Mouse (Mus musculus): Measurements from ENCODE around the gene Plxdc1.
A peak's percentile ranks its signal among the peaks of the same experiment; 100 is the strongest.

The Plxdc1 gene

DNA sequence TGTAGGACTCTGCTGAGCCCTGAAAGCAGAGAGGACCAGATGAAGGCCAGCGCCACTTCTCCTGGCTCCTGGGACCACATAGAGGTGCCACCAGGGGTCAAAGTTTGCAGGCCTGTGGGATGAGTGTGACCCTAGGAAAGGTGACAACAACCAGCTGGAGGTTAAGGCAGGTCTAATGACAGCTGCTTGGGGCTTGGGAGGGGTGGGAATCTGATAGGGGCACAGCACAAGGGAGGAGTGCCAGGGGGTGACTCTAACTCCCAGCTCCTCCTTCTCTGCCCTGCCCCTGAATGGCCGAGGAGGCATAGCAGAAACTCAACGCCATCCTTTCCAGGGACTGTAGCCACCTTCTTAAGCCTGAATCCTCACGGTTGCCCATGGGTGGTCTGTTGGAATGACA is 30.6 kb upstream of the Plxdc1 start:
- no peak for DNase-seq (ENCODE audit: low read depth, low spot score)

DNA sequence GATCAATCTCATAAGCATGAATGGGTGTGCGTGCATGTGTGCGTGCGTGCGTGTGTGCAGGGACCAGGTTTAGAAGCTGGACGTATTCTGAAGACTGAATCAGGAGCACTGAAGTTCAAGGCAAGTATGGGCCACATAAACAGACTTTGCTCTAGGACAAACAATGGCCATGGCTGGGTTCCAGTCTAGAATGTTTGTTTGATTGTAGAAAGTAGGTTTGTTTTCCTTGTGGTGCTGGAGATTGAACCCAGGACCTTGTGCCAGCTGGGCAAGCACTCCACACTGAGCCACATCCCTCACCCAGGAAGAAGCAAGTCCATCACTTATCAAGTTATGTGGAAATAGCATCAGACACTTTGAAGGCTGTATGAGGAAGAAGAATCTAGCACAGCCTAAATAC is 29.9 kb upstream of the Plxdc1 start:
- no peak for DNase-seq (ENCODE audit: low read depth, low spot score)

DNA sequence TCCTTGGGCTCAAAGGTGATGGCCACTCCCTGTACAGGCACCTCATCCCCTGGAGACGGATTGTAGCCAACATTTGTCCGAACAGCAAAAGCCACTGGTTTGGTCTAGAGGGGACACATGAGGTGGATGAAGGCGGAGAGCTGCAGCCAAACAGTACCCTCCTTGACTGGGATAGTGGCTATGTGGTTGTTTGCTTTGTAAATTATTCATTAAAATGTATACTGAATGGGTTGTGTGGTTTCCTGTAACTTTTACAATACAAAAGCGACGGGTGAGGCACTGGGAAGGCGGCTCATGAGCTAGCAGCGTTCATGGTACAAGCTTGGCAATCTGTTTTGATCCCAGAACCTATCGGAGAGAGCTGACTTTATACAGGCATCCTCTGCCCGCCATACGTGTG is 26.6 kb upstream of the Plxdc1 start:
- DNase-seq (ENCODE audit: low read depth, low spot score): no peak

DNA sequence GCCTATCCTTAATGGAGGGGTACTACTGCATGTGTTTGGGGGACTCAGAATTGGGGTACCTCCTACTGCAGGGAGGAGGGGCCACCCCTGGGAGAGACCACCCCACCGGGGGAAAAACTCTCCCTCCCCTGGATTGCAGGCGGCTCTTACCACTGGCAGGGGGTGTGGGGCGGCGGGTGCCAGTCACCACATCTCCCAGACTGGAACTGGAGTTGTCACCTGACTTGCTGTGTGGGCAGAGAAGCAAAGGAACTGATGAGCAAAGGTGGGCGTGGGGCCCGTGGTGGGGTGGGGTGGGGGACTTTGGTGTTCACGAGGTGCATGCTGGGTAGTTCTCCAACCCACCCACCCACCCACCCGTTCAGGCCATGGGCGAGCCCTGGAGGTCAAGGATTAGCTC is 25.5 kb upstream of the Plxdc1 start:
- no peak for DNase-seq (ENCODE audit: low read depth, low spot score)

DNA sequence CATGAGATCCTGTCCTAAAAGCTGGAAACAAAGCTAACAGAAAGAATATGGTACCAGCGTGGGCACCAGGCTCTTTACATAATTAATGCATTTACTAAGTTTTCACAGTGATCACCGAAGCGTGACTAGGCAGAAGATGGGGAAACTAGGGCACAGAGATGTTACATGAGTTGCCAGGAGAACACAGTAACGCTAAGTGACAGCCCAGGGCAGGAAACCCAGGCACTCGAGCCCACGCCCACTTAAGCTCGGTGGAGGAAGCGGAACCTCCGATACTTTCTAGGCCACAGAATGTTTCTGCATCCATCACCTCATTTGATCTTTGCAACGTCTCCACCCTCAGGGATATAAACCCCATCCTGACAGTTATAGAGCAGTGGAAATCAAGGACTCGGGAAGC is 21.8 kb upstream of the Plxdc1 start:
- DNase-seq (ENCODE audit: low read depth, low spot score): no peak

DNA sequence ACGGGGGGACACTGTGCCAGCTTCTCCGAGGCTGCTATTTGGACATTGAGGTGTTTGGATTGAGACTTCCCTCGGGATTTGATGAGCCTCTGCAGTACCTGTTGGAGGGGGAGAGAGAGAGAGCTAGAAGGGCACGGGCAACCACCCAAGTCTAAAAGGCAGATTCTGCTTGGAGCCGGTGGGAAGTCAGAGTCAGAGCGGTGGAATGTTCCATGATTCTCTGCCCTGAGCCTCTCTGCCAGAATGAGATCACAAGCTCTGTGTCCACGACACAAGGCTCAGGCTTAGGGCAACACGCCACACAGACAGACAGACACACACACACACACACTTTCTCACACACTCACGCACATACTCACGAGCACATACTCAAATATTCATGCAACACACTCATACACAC is 19.4 kb upstream of the Plxdc1 start:
- DNase-seq (ENCODE audit: low read depth, low spot score): peak; percentile 65

DNA sequence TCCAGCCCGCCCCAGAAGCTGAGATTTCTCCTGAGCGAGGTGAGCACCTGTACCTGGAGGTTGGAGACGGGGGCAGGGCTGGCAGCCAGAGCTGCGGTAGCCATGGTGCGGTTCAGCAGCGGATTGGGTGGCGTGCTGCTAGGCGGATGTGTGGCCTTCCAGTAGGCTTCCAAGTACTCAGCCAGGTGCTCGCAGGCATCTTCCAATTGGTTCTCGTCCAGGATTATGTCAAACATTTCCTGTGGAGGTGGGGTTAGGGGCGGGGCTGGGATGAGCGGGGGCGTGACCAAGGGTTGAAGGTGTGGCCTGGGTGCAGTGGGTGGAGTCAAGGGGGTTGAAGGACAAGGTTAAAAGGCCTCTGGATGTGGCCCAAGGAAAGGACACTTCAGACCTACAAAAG is 18.8 kb upstream of the Plxdc1 start:
- DNase-seq (ENCODE audit: low read depth, low spot score): no peak

DNA sequence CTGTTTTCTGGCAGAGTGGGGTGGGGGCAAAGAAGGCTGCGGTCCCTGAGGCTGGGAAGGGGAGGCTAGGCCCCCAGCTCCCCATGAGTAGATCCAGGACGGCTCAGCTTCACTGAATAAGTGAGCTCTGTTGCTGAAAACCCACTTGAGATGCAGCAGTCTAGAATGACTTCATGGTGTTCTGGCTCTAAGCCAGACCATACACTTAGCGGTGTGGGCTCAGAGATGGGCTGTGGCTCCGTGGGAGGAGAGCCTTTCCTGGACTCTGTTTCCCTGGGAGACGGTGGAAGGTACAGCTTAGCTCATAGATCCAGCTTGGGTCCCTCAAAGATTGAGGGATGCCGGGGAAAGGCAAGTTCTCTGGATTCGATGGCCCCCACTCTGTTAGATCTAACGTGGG is 17.9 kb upstream of the Plxdc1 start:
- peak; percentile 34 for DNase-seq (ENCODE audit: low read depth, low spot score)

DNA sequence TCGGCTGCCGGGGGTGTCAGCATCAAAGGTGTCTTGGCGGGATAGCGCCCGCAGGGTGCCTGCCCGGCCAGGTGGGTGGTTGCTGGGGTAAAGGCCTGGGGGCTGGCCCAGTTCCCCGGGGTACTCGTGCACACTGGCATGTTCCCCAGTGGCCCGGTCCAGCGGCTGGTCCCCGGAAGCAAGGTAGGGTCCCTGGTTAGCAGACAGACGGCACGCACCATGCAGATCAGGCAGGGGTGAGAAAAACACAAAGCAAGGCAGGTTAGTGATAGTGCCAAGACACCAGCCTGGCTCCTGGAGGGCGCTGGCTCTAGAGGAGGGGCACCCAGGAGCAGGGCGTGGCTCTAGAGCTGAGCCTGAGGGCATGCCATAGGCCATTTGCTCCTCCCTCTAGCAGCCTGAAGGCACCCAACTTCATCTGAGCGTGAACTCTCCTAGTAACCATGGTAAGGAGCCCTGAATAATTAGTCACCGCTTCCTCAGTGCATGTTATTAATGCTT is 17.0 kb upstream of the Plxdc1 start:
- no peak for DNase-seq (ENCODE audit: low read depth, low spot score)

DNA sequence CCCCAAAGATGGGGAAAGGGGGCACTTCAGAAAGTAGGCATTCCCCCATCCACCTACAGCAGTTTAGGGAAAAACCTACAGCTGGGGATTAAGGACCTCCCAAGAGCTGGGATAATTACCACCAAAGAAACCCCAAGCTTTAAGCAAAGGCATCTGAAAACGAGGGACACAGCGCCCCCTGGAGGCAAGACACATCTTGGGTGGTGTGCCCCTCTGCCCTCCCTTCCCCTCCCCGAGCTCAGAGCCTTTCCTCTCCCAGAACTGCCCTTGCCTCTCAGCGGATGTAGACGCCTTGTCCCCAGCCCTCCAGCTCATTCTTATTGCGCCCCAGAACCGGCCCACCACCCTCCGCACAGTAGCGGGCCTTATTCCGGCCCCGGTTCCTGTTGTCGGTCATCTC is 16.4 kb upstream of the Plxdc1 start:
- DNase-seq (ENCODE audit: low read depth, low spot score): peak; percentile 65

DNA sequence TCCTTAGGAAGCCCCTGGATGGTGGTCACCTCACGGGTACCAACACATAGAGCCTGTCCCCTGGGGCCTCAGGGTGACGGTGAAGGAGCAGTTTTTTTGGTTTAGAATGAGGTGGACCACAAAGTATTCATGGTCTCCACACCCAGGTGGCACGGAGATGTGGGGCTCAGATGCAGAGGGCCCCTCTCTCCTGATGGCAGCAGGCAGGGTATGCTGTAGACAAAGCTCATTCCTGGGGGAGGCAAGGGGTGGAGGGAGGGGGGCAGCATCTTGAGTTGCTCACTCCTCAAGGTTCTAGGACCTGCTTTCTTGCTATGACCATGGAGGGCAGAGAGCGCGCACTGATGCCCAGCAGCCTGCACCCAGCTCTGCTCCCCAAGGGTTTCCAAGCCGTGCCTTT is 15.7 kb upstream of the Plxdc1 start:
- DNase-seq (ENCODE audit: low read depth, low spot score): no peak

DNA sequence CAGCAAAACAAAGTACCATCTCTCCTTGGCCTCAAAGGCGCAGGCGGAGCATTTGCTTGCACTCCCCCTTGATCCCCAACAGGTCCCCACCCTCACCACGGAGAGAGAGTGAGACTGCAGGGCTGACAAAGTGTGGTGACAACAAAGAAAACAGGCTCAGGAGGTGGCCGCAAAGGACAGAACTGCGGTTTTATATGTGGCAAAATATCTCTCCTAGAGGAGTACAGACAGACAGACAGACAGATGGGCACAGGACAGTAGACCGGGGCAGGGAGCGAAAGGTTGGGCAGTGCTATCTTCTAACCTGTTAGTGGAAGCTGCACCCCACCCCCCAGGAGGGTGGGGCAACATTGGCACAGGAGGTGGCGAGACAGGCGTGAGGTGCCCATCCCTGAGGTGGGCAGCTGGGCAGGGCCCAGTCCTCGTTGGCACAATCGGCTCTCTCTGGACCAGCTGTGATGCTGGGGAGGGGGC is 15.1 kb upstream of the Plxdc1 start:
- DNase-seq (ENCODE audit: low read depth, low spot score): no peak

DNA sequence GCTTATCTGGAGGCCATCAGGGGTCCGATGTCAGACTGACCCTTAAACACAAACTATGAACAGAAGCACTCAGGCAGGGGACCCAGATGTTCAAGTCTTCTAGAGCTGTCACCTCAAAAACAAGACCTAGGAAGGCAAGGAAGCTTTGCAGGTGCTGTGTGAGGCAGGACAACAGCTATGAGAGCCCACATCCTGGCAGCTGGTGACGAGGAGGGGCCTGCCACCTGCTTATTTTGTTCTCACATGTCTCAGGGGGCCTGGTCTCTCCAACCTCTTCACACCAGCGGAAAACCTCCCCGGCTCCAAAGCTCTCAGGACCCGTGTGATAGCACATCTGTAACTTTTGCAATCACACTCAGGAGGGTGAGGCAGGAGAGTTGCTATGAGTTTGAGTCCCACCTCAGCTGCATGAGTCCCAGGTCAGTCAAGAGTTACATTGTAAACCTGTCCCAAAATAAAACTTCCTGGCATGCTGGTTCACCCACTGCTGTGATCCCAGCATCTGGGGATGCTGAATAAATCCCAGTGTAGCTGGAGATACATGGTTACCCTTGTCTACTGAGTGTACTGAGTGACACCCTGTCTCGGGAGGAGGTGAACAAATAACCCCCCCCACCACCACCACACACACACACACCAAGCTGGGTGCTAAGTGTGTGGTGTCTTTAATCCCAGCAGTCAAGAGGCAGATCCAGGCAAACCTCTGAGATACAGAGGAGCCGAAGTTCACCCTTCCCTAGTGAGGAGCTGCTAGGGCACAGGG is 14.3 kb upstream of the Plxdc1 start:
- no peak for DNase-seq (ENCODE audit: low read depth, low spot score)

DNA sequence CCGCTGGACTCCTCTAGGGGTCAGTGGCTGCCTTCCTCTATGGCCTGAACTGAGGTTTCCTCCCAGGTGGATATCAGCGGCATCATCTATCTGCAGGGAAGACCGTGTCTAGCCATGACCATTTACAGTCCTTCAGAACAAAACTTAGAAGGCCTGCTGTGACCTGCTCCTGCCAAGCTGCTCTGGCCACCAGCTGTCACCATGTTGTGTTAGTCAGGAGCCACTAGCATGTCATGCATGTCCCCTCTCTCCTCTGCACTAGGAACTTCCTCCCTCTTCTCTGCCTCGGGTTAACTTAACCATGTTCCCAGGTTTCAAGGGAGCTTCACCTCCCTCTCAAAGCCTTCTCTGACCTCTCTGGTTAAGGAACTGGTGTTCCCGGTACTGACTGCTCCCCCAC is 13.5 kb upstream of the Plxdc1 start:
- no peak for DNase-seq (ENCODE audit: low read depth, low spot score)

DNA sequence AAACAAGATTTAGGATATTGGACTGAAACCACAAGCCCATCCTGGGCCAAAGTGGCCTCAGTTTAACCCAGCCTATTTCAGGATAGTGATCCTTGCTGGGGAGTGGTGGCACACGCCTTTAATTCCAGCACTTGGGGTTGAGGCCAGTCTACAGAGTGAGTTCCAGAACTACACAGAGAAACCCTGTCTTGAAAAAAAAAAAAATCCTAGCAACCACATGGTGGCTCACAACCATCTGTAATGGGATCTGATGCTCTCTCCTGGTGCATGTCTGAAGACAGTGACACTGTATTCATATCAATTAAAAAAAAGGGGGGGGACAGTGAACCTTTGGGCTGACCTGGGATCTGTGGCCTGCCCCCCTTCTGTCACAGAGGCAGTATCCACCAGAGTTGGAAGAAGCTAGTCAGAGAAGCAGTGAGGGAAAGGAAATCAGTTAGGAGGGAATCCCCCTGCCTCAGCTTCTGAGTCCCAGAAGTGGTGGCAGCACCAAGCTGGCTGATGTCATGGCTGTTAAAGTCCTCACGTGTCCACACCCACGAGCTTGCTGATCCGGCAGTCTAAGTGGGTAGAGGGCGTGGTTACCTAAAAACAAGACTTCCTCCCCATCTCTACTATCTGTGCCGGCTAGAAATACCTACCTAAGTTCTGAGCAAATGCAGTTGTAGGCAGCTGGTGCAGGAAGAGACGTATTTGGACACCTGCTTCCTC is 12.8 kb upstream of the Plxdc1 start:
- no peak for DNase-seq (ENCODE audit: low read depth, low spot score)

DNA sequence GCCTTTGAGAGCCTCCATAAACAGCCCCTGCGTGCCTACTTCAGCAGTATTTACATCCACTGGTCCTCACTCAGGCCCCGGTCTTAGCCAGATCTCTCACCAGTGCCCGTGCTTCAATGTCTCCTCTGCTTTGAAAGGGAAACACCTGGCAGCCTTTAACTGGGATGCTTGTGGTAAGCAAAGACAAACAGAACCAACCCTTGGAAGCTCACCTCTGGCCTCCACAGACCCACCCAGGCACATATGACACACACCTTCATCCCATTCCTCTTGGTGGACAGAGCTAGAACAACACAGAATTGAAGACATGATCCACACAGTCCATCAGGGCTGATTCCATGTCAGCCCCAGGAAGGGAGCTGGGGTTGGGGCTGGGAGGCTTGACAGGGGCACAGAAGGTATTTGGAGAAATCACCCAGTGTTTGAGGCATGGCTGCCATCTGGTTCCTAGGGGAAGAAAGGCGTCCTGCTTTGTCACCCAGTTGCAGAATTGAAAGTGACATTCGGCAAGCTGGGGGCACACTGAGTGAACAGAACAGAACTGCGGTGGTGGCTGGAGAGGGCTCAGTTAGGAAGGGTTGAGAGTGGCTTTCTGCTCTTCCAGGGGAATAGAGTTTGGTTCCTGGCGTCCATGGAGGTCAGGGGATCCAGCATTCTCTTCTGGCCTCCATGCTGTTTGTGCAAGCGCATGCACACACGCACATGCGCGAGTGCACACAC is 12.0 kb upstream of the Plxdc1 start:
- DNase-seq (ENCODE audit: low read depth, low spot score): no peak

DNA sequence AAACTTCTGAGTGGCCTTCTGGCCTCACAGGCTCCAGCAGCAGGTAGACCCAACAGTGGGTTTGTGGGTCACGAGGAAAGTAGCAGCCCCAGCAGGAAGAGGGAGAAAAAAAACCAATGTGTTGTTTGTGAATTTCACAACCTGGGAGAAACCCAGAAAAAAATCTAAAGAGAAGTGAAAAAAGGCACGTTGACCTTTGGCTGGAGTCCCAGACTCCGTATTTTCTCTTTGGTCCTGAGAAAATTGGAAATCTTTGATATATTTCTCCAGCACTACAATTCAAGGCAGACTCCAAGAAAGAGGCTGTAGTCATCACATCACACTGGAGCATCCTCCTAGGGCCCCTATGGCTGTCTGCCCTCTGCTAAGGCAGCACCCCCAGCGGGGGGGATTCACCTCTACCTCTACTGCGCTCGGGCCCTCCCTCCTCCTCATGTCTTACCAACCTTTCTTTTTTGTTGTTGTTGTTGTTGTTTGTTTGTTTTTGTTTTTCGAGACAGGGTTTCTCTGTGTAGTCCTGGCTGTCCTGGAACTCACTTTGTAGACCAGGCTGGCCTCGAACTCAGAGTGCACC is 11.2 kb upstream of the Plxdc1 start:
- no peak for DNase-seq (ENCODE audit: low read depth, low spot score)

DNA sequence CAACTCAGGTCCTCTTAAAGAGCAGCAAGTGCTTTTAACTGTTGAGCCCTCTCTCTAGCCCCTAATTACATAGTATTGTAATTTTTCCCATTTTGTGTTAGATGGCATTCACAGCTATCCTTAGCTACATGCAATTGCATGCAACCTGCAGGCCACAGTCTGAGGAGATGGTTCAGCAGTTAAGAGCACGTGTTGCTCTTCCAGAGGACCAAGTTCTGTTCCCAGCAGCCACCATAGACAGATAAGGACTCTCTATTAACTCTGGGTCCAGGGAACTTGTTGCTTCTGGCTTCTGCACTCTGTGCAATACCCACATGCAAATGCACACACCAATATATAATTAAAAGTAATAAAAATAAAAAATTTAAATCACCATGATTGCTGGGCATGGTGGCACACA is 10.4 kb upstream of the Plxdc1 start:
- no peak for DNase-seq (ENCODE audit: low read depth, low spot score)

DNA sequence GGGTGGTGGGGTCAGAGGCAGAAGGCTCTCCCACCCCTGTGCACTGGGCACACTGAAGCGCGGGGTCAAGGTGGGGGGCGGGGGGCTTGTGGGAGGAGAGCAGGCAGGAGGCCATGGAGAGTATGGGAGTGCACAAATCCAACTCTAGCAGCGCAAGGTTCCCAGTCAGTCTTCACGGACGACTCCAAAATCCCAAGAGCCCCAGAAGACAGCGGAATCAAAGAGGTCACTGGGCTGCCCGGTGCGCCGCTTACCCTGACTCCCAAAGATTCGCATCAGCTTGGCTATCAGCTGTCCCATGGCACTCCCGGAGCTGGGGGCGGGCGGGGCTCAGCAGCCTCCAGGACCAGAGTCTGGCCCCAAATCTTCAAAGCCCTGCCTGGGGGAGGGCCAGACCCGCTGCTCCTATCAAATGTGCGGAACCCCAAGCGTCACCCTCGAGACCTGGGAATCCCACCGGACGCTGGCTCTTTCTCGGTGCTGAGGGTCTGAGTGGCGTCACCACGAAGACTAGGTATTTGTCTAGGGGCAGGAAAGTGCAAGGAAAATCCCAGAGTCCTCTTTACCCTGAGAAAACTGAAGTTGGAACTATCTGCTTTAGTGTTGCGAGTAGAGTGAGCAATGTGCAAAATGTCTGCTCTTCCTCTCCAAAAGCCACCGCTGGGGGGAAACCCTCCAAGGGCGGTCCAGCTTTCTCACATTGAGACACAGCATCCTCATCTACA is 9.5 kb upstream of the Plxdc1 start, which contains the start of gene Arl5c:
Gene Arl5c, minus strand, starts transcription at position 618 of the 725 bp plus-strand sequence.
- no peak for DNase-seq (ENCODE audit: low read depth, low spot score)

DNA sequence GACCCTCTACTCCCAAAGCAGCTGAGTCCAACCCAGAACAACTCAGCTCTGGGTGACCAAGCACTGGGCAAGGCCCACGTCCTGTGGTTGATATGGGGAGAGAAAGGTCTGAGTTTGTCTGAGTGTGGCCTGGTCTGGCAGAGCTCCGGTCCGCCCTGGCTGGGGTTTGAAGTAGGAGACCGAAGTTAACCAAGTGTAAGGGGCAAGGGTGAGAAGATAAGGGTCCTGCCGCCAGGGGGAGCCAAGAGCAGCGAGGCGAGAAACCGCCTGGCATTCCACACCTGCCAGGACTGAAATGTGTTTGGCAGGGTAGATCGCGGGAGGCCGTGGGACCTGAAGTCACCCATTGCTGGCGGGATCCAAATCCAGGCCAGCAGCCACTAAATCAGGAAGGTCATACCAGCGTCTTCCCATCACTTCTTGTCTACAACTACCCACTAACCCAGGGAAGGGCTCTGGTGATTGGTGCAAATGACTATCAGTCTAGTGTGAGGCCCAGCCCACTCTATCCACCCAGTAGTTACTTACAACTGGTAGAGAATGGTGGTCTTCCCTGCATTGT is 8.4 kb upstream of the Plxdc1 start:
- DNase-seq (ENCODE audit: low read depth, low spot score): peak; percentile 29

DNA sequence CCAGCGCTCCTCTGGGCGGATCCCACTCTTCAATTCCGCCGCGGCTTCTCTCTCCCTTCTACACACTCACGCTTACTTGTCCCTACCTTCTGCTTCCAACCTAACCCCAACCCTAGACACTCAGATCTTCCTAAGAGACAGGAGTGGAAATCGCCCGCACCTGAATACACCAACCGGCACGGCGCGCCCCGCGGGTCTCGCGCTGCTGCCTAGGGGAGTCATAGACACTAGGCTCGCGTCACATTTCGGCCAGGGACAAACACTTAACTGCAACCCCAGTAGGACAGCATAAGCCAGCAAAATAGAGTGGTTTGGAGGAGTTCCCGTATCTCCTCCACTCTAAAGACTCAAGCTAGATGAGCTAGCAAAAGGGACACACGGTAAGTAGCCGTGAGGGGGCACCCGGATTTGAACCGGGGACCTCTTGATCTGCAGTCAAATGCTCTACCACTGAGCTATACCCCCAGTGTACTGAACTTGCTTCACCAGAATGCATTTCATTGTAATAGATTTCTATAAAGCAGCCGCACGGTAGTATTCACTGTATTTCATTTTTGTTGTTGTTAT is 2.4 kb upstream of the Plxdc1 start:
- DNase-seq (ENCODE audit: low read depth, low spot score): peak; percentile 97

All from 3T3-L1 (cell line).